Mouse (Mus musculus): Measurements from ENCODE around the gene Bach2.

DNA sequence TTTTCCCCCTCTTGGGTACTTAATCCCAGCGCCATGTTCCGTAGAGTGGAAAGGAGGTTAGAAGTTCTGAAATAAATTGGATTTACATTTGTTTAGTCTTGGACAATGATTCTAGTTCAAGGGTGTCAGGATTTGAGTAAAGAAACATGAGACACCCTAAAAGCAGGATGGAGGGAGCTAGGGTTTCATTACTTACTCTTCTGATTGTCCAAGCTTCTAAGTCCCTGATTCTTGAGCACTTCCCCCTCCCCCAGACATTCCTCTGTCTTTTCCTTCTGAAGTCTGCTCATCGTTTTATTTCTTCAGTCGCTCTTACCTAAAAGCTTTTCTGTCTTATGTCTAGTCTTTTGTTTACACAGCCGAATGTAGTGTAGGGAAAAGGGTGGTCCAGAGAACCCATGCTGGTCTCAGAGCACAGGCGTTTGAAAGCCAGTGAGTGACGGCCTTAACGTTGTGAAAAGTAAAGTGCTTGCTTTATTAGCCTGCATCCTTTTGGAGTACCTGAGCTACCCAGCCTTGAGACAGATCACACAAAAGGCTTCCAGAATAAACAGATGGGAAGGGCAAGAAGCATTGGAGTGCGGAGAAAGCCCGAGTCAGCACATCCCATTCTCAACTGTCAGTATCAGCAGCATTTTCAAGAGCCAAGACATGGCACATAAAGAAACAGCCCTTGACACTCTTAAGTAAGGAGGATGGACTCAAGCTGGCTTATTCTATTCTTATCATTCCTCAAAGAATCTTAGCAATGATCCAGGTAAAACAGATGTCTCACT is 73.8 kb downstream of the Bach2 start:
- TF ChIP-seq CTCF (IDR thresholded peaks at IDR 0.05; ENCODE audit: low read depth) (no peak), EP300 (IDR thresholded peaks at IDR 0.05; ENCODE audit: low read depth) (no peak)

Data from heart, postnatal 0 days (tissue).